Mouse (Mus musculus): ENCODE results near the gene Pnliprp1. TPM values are rescaled to one million over a fixed set of nuclear protein-coding genes. Genes with fewer than 3 reads are reported as not detected.

The Pnliprp1 gene
- polyA plus RNA-seq (2016; fragmentation: Nextera tagmentation; extraction: Ambion mirVana), result not detected in 2 replicates

GRCm38 (mm10) chr19:58728445-58729031, at the start of gene Pnliprp1:
Pnliprp1 (plus strand) TSS chr19:58728887.
- Histone ChIP-seq H3K36me3 (no peaks in the 10 kb centered on the region), H3K4me3 (no peak within 1 kb of the TSS), H3K27me3 (no peaks in the 10 kb centered on the region), H3K9ac (no peak within 1 kb of the TSS), H3K9me3 (replicated peaks) (no peaks in the 10 kb centered on the region), H3K4me2 (replicated peaks) (no peak within 1 kb of the TSS), H3K27ac (no peak within 1 kb of the TSS), H3K4me1 (no peaks in the 10 kb centered on the region)
- WGBS, result 60% methylated on average over 5 of the region's 5 CpGs
- no peak for ATAC-seq (ENCODE audit: low FRiP score)

GRCm38 (mm10) chr19:58688933-58689332, 39.8 kb upstream of the Pnliprp1 start:
- Histone ChIP-seq H3K27ac (no peak overlapping the region), H3K9me3 (replicated peaks) (no peaks in the 10 kb centered on the region), H3K4me1 (no peaks in the 10 kb centered on the region), H3K4me3 (no peak overlapping the region), H3K36me3 (no peaks in the 10 kb centered on the region), H3K9ac (no peak overlapping the region), H3K4me2 (replicated peaks) (no peak overlapping the region), H3K27me3 (no peaks in the 10 kb centered on the region)
- WGBS, result 98% methylated on average over 1 of the region's 1 CpGs
- ATAC-seq (ENCODE audit: low FRiP score), result no peak

- Histone ChIP-seq H3K4me2 (replicated peaks) (no peak overlapping the region), H3K27ac (no peak overlapping the region), H3K27me3 (no peaks in the 10 kb centered on the region), H3K9ac (no peak overlapping the region), H3K9me3 (replicated peaks) (no peaks in the 10 kb centered on the region), H3K4me3 (no peak overlapping the region), H3K4me1 (no peaks in the 10 kb centered on the region), H3K36me3 (no peaks in the 10 kb centered on the region)
- ATAC-seq (ENCODE audit: low FRiP score), result no peak
- WGBS, result 84% methylated on average over 3 of the region's 3 CpGs
Measured at GRCm38 (mm10) chr19:58695314-58695713, 33.4 kb upstream of the Pnliprp1 start.

- H3K4me1 ChIP-seq, result no peaks in the 10 kb centered on the region
- no peaks in the 10 kb centered on the region for H3K36me3 ChIP-seq
- no peaks in the 10 kb centered on the region for H3K27me3 ChIP-seq
- WGBS, result 79% methylated on average over 2 of the region's 2 CpGs
- no peak overlapping the region for H3K4me3 ChIP-seq
- H3K4me2 ChIP-seq (replicated peaks), result no peak overlapping the region
- no peak for ATAC-seq (ENCODE audit: low FRiP score)
- no peak overlapping the region for H3K27ac ChIP-seq
- H3K9me3 ChIP-seq (replicated peaks), result no peaks in the 10 kb centered on the region
- no peak overlapping the region for H3K9ac ChIP-seq
Measured at GRCm38 (mm10) chr19:58696235-58696634, 32.5 kb upstream of the Pnliprp1 start.

- 83% methylated on average over 4 of the region's 4 CpGs for WGBS
- no peak overlapping the region for H3K4me2 ChIP-seq (replicated peaks)
- H3K4me3 ChIP-seq, result no peak overlapping the region
- no peak overlapping the region for H3K27ac ChIP-seq
- H3K9ac ChIP-seq, result no peak overlapping the region
- no peaks in the 10 kb centered on the region for H3K36me3 ChIP-seq
- ATAC-seq (ENCODE audit: low FRiP score), result no peak
- H3K9me3 ChIP-seq (replicated peaks), result no peaks in the 10 kb centered on the region
- H3K27me3 ChIP-seq, result no peaks in the 10 kb centered on the region
- H3K4me1 ChIP-seq, result no peaks in the 10 kb centered on the region
Measured at GRCm38 (mm10) chr19:58704556-58704955, 24.1 kb upstream of the Pnliprp1 start.

GRCm38 (mm10) chr19:58708611-58709010, 20.1 kb upstream of the Pnliprp1 start:
- Histone ChIP-seq H3K4me1 (no peaks in the 10 kb centered on the region), H3K4me2 (replicated peaks) (no peak overlapping the region), H3K9me3 (replicated peaks) (no peaks in the 10 kb centered on the region), H3K4me3 (no peak overlapping the region), H3K9ac (no peak overlapping the region), H3K27me3 (no peaks in the 10 kb centered on the region), H3K36me3 (no peaks in the 10 kb centered on the region), H3K27ac (no peak overlapping the region)
- ATAC-seq (ENCODE audit: low FRiP score), result no peak
- 67% methylated on average over 3 of the region's 3 CpGs for whole genome bisulfite sequencing

GRCm38 (mm10) chr19:58717925-58718324, 10.8 kb upstream of the Pnliprp1 start:
- no peak overlapping the region for H3K9ac ChIP-seq
- no peaks in the 10 kb centered on the region for H3K4me1 ChIP-seq
- H3K4me2 ChIP-seq (replicated peaks), result no peak overlapping the region
- ATAC-seq (ENCODE audit: low FRiP score), result no peak
- H3K9me3 ChIP-seq (replicated peaks), result no peaks in the 10 kb centered on the region
- H3K27ac ChIP-seq, result no peak overlapping the region
- no peak overlapping the region for H3K4me3 ChIP-seq
- 91% methylated on average over 4 of the region's 4 CpGs for WGBS
- no peaks in the 10 kb centered on the region for H3K36me3 ChIP-seq
- no peaks in the 10 kb centered on the region for H3K27me3 ChIP-seq

GRCm38 (mm10) chr19:58720439-58720838, 8.2 kb upstream of the Pnliprp1 start:
- no peak for ATAC-seq (ENCODE audit: low FRiP score)
- H3K27ac ChIP-seq, result no peak overlapping the region
- no peak overlapping the region for H3K4me3 ChIP-seq
- H3K27me3 ChIP-seq, result no peaks in the 10 kb centered on the region
- H3K4me1 ChIP-seq, result no peaks in the 10 kb centered on the region
- no peaks in the 10 kb centered on the region for H3K9me3 ChIP-seq (replicated peaks)
- H3K4me2 ChIP-seq (replicated peaks), result no peak overlapping the region
- H3K36me3 ChIP-seq, result no peaks in the 10 kb centered on the region
- H3K9ac ChIP-seq, result no peak overlapping the region

GRCm38 (mm10) chr19:58726551-58726950, 2.1 kb upstream of the Pnliprp1 start:
- no peaks in the 10 kb centered on the region for H3K36me3 ChIP-seq
- 86% methylated on average over 5 of the region's 5 CpGs for WGBS
- H3K9me3 ChIP-seq (replicated peaks), result no peaks in the 10 kb centered on the region
- no peak overlapping the region for H3K27ac ChIP-seq
- H3K4me3 ChIP-seq, result no peak overlapping the region
- ATAC-seq (ENCODE audit: low FRiP score), result no peak
- H3K27me3 ChIP-seq, result no peaks in the 10 kb centered on the region
- H3K4me2 ChIP-seq (replicated peaks), result no peak overlapping the region
- no peaks in the 10 kb centered on the region for H3K4me1 ChIP-seq
- H3K9ac ChIP-seq, result no peak overlapping the region

GRCm38 (mm10) chr19:58727756-58728155, 931 bp upstream of the Pnliprp1 start:
- H3K4me3 ChIP-seq, result no peak overlapping the region
- no peak overlapping the region for H3K27ac ChIP-seq
- H3K4me1 ChIP-seq, result no peaks in the 10 kb centered on the region
- WGBS, result 73% methylated on average over 5 of the region's 5 CpGs
- H3K4me2 ChIP-seq (replicated peaks), result no peak overlapping the region
- H3K9me3 ChIP-seq (replicated peaks), result no peaks in the 10 kb centered on the region
- H3K36me3 ChIP-seq, result no peaks in the 10 kb centered on the region
- no peak overlapping the region for H3K9ac ChIP-seq
- H3K27me3 ChIP-seq, result no peaks in the 10 kb centered on the region
- no peak for ATAC-seq (ENCODE audit: low FRiP score)

GRCm38 (mm10) chr19:58733216-58733615, 4.5 kb downstream of the Pnliprp1 start:
- Histone ChIP-seq H3K9ac (no peak overlapping the region), H3K4me2 (replicated peaks) (no peak overlapping the region), H3K27me3 (no peaks in the 10 kb centered on the region), H3K27ac (no peak overlapping the region), H3K36me3 (no peaks in the 10 kb centered on the region), H3K9me3 (replicated peaks) (no peaks in the 10 kb centered on the region), H3K4me3 (no peak overlapping the region), H3K4me1 (no peaks in the 10 kb centered on the region)
- WGBS, result 87% methylated on average over 6 of the region's 6 CpGs
- ATAC-seq (ENCODE audit: low FRiP score), result no peak

GRCm38 (mm10) chr19:58738111-58738510, 9.4 kb downstream of the Pnliprp1 start:
- no peak overlapping the region for H3K4me3 ChIP-seq
- no peak overlapping the region for H3K27ac ChIP-seq
- no peak overlapping the region for H3K4me2 ChIP-seq (replicated peaks)
- WGBS, result 87% methylated on average over 4 of the region's 4 CpGs
- no peaks in the 10 kb centered on the region for H3K9me3 ChIP-seq (replicated peaks)
- H3K36me3 ChIP-seq, result no peaks in the 10 kb centered on the region
- no peak overlapping the region for H3K9ac ChIP-seq
- no peak for ATAC-seq (ENCODE audit: low FRiP score)
- no peaks in the 10 kb centered on the region for H3K27me3 ChIP-seq
- H3K4me1 ChIP-seq, result no peaks in the 10 kb centered on the region

- whole genome bisulfite sequencing, result 61% methylated on average over 6 of the region's 6 CpGs
- no peaks in the 10 kb centered on the region for H3K9me3 ChIP-seq (replicated peaks)
- no peak overlapping the region for H3K9ac ChIP-seq
- no peak overlapping the region for H3K27ac ChIP-seq
- H3K4me3 ChIP-seq, result no peak overlapping the region
- H3K4me2 ChIP-seq (replicated peaks), result no peak overlapping the region
- no peaks in the 10 kb centered on the region for H3K27me3 ChIP-seq
- no peak for ATAC-seq (ENCODE audit: low FRiP score)
- no peaks in the 10 kb centered on the region for H3K4me1 ChIP-seq
- H3K36me3 ChIP-seq, result no peaks in the 10 kb centered on the region
Measured at GRCm38 (mm10) chr19:58741036-58741435, 12.3 kb downstream of the Pnliprp1 start.

All from hindbrain, embryonic 12.5 days (tissue).